Mouse (Mus musculus): ENCODE results near the gene Apoh. TPM values are rescaled to one million over a fixed set of nuclear protein-coding genes. Genes with fewer than 3 reads are reported as not detected.

Gene Apoh
- total RNA-seq, 2 experiments from 2014 or later, result not detected

- ATAC-seq (replicated peaks; ENCODE audit: poor library complexity), result peak; percentile 71
Observed at GRCm38 (mm10) chr11:108447148-108447547, 104.0 kb downstream of the Apoh start.

GRCm38 (mm10) chr11:108449811-108450210 lies 106.7 kb downstream of the Apoh start:
- ATAC-seq (replicated peaks; ENCODE audit: poor library complexity), result peak; percentile 85

- no peak for ATAC-seq (replicated peaks; ENCODE audit: poor library complexity)
Observed at GRCm38 (mm10) chr11:108459599-108459998, 116.4 kb downstream of the Apoh start.

Other genes starting within 250 kb of the Apoh start
- 2.4 and 3.6 TPM in 2 replicates for gene Prkca, start 574 bp downstream of the Apoh start, total RNA-seq (2015)
- 1.3 and 1.6 TPM in 2 replicates for gene Prkca, start 574 bp downstream of the Apoh start, total RNA-seq (2017)
- 0.12 and 1.2 TPM in 2 replicates for gene Cep112, start 81.8 kb downstream of the Apoh start, total RNA-seq (2015)
- gene Cep112, start 81.8 kb downstream of the Apoh start, total RNA-seq (2017), result 1.3 TPM in 1 of 2 replicates, not detected in the other

All from megakaryocyte progenitor cell, adult 5-6 weeks (primary cell).